Mouse (Mus musculus) myocyte (in vitro differentiated cells): ENCODE results near the gene Ppara.

ENCODE experiments used
- POLR2A ChIP-seq: IDR thresholded peaks from one replicate; pipeline ENCODE4 v1.6.1; 2011; ENCODE audit warnings: low read depth, mild to moderate bottlenecking, control low read depth, moderate library complexity; ENCODE audit not compliant: insufficient read length
- POLR2AphosphoS2 ChIP-seq: IDR thresholded peaks from one replicate; pipeline ENCODE4 v1.6.1; 2011; ENCODE audit warnings: low read depth, control low read depth; ENCODE audit not compliant: insufficient read length

GRCm38 (mm10) chr15:85703858-85704257 lies 30.9 kb upstream of the Ppara start:
- TF ChIP-seq POLR2A, result no peak
- TF ChIP-seq POLR2AphosphoS2, result peak; percentile 9
